Mouse (Mus musculus): ENCODE data around the gene Kcns1.
"Not testable (repeated sequence)": the region's sequence is repeated elsewhere in the genome, so short reads cannot be mapped to it uniquely, and the experiment has no call there.

Kcns1 gene

GRCm38 (mm10) chr2:164170902-164171301 lies at the start of gene Kcns1:
Gene Kcns1 (minus strand): TSS chr2:164171113.
- DNase-seq (ENCODE audit: extremely low spot score, low read depth, low spot score), result no peak

- no peak for DNase-seq (ENCODE audit: extremely low spot score, low read depth, low spot score)
Measured at GRCm38 (mm10) chr2:164219295-164219694, 48.4 kb upstream of the Kcns1 start.

- DNase-seq (ENCODE audit: extremely low spot score, low read depth, low spot score), result no peak
Measured at GRCm38 (mm10) chr2:164212711-164213110, 41.8 kb upstream of the Kcns1 start.

- DNase-seq (ENCODE audit: extremely low spot score, low read depth, low spot score), result no peak
Measured at GRCm38 (mm10) chr2:164210892-164211291, 40.0 kb upstream of the Kcns1 start.

- DNase-seq (ENCODE audit: extremely low spot score, low read depth, low spot score), result no peak
Measured at GRCm38 (mm10) chr2:164206676-164207075, 35.8 kb upstream of the Kcns1 start.

- not testable (repeated sequence) for DNase-seq (ENCODE audit: extremely low spot score, low read depth, low spot score)
Measured at GRCm38 (mm10) chr2:164206011-164206410, 35.1 kb upstream of the Kcns1 start.

- no peak for DNase-seq (ENCODE audit: extremely low spot score, low read depth, low spot score)
Measured at GRCm38 (mm10) chr2:164199626-164200327, 28.9 kb upstream of the Kcns1 start, which contains the start of gene Wfdc15a. Gene Wfdc15a (minus strand): TSS chr2:164200130.

- DNase-seq (ENCODE audit: extremely low spot score, low read depth, low spot score), result no peak
Measured at GRCm38 (mm10) chr2:164196700-164196990, 25.7 kb upstream of the Kcns1 start.

GRCm38 (mm10) chr2:164195971-164196699 lies 25.2 kb upstream of the Kcns1 start:
- DNase-seq (ENCODE audit: extremely low spot score, low read depth, low spot score), result no peak

- no peak for DNase-seq (ENCODE audit: extremely low spot score, low read depth, low spot score)
Measured at GRCm38 (mm10) chr2:164194959-164195630, 24.2 kb upstream of the Kcns1 start.

- DNase-seq (ENCODE audit: extremely low spot score, low read depth, low spot score), result no peak
Measured at GRCm38 (mm10) chr2:164192279-164192678, 21.4 kb upstream of the Kcns1 start.

- DNase-seq (ENCODE audit: extremely low spot score, low read depth, low spot score), result no peak
Measured at GRCm38 (mm10) chr2:164190576-164190975, 19.7 kb upstream of the Kcns1 start, which contains the start of gene Wfdc12. Gene Wfdc12 (minus strand): TSS chr2:164190608.

GRCm38 (mm10) chr2:164188722-164189121 lies 17.8 kb upstream of the Kcns1 start:
- DNase-seq (ENCODE audit: extremely low spot score, low read depth, low spot score), result no peak

GRCm38 (mm10) chr2:164184145-164184719 lies 13.3 kb upstream of the Kcns1 start:
- no peak for DNase-seq (ENCODE audit: extremely low spot score, low read depth, low spot score)

- DNase-seq (ENCODE audit: extremely low spot score, low read depth, low spot score), result no peak
Measured at GRCm38 (mm10) chr2:164183340-164183739, 12.4 kb upstream of the Kcns1 start.

GRCm38 (mm10) chr2:164182692-164183255 lies 11.9 kb upstream of the Kcns1 start, which contains the start of gene Wfdc5:
Gene Wfdc5 (minus strand): TSS chr2:164182742.
- DNase-seq (ENCODE audit: extremely low spot score, low read depth, low spot score), result no peak

GRCm38 (mm10) chr2:164180770-164181169 lies 9.9 kb upstream of the Kcns1 start:
- no peak for DNase-seq (ENCODE audit: extremely low spot score, low read depth, low spot score)

GRCm38 (mm10) chr2:164180124-164180523 lies 9.2 kb upstream of the Kcns1 start:
- no peak for DNase-seq (ENCODE audit: extremely low spot score, low read depth, low spot score)

- DNase-seq (ENCODE audit: extremely low spot score, low read depth, low spot score), result no peak
Measured at GRCm38 (mm10) chr2:164177831-164178230, 6.9 kb upstream of the Kcns1 start.

- DNase-seq (ENCODE audit: extremely low spot score, low read depth, low spot score), result no peak
Measured at GRCm38 (mm10) chr2:164175850-164176249, 4.9 kb upstream of the Kcns1 start.
